Mouse (Mus musculus) limb, embryonic 15.5 days (tissue): ENCODE results near the gene Anks3. TPM values are rescaled to one million over a fixed set of nuclear protein-coding genes. Genes with fewer than 3 reads are reported as not detected.
A peak's percentile ranks its signal among the peaks of the same experiment; 100 is the strongest.

ENCODE experiments used
- ATAC-seq: fragments of 200-750 bp; cut with Nextera tagmentation; 2 replicates; pipeline ENCODE4 v1.8.0; 2017; ENCODE audit warnings: low read depth, moderate TSS enrichment; ENCODE audit not compliant: insufficient number of reproducible peaks, low FRiP score, low TSS enrichment
- H3K27ac ChIP-seq: fragments of 300-500 bp; sonication (generic); 2 replicates; pipeline ENCODE4 v1.5.1; 2015; ENCODE audit warnings: moderate library complexity, mild to moderate bottlenecking, inconsistent platforms
- H3K27me3 ChIP-seq: fragments of 300-500 bp; sonication (generic); 2 replicates; pipeline ENCODE4 v1.6.1; 2015; ENCODE audit warnings: inconsistent platforms
- H3K36me3 ChIP-seq: fragments of 300-500 bp; sonication (generic); 2 replicates; pipeline ENCODE4 v1.6.1; 2015; ENCODE audit warnings: inconsistent platforms
- H3K4me1 ChIP-seq: fragments of 300-500 bp; sonication (generic); 2 replicates; pipeline ENCODE4 v1.6.1; 2015; ENCODE audit warnings: inconsistent platforms
- H3K4me2 ChIP-seq: fragments of 300-500 bp; sonication (generic); 2 replicates; pipeline ENCODE4 v1.6.1; 2015; ENCODE audit warnings: mild to moderate bottlenecking, inconsistent platforms
- H3K4me3 ChIP-seq: fragments of 300-500 bp; sonication (generic); 2 replicates; pipeline ENCODE4 v1.5.1; 2015; ENCODE audit warnings: mild to moderate bottlenecking, inconsistent platforms
- H3K9ac ChIP-seq: fragments of 300-500 bp; sonication (generic); 2 replicates; pipeline ENCODE4 v1.6.1; 2015; ENCODE audit warnings: inconsistent platforms
- H3K9me3 ChIP-seq: fragments of 300-500 bp; sonication (generic); 2 replicates; pipeline ENCODE4 v1.6.1; 2016; ENCODE audit warnings: inconsistent platforms
- WGBS: fragments of 180-500 bp; shearing (Covaris S2); methylation state at CpG from one replicate; pipeline ENCODE4 v1.1.7; 2015; 5-methylcytosine and 5-hydroxymethylcytosine counted together
- polyA plus RNA-seq: library from polyadenylated mRNA; unstranded; fragments of >200 nt; fragmentation: Nextera tagmentation; extraction: Ambion mirVana; gene quantifications from 2 replicates; pipeline ENCODE4 v1.2.1, GENCODE M21; 2015

The Anks3 gene
- polyA plus RNA-seq, 1 experiment from 2014 or later = 67.3 TPM

DNA sequence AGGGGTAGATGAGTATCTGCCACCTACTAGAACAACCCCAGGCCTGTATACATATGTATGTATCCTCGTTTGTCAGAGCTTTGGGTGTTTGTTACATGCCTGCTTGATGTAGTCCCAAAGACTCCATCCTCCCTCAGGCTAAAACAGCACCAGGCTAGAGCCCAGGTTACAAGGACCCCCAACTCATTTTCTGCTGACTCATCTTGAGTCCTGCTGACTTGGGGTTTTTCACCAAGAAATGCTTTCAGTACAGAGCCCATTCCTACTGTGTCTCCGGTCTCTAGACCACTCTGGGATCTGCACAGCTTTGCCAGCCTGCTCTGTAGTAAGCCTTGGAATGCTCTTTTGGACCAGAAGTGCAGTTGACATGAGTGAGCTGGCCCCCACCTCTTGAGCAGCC, 47.4 kb downstream of the Anks3 start:
- 92% methylated on average over 2 of the region's 2 CpGs for WGBS
- no peak overlapping the region for H3K27ac ChIP-seq
- no peak overlapping the region for H3K4me3 ChIP-seq
- H3K9me3 ChIP-seq = no peaks in the 10 kb centered on the region
- no peak for ATAC-seq
- H3K4me2 ChIP-seq = no peak overlapping the region
- H3K9ac ChIP-seq = no peak overlapping the region
- peaks cover 8% of the 10 kb centered on the region for H3K4me1 ChIP-seq
- no peaks in the 10 kb centered on the region for H3K27me3 ChIP-seq
- peaks cover 81% of the 10 kb centered on the region for H3K36me3 ChIP-seq

DNA sequence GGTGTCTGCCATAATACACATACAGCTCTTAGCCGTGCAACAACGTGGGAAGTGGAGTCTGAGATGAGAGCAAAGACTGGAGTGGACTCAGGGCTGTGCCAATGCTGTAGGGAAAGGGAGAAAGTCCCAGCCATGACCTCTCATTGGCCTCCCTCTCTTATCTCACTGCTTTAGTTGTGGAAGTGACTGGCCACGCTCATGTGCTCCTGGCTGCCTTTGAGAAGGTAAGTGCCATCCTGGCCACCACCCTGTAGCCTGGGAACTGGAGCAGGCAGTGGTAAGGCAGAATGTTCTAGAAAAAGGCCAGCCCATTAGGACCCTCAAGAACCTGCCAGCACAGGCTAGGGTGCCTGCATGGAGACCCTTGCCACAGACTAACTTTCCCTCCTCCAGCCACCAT, 48.1 kb downstream of the Anks3 start:
- Histone ChIP-seq H3K27ac (no peak overlapping the region), H3K27me3 (no peaks in the 10 kb centered on the region), H3K9me3 (no peaks in the 10 kb centered on the region), H3K4me1 (peaks cover 8% of the 10 kb centered on the region), H3K36me3 (peaks cover 83% of the 10 kb centered on the region), H3K4me2 (no peak overlapping the region), H3K9ac (no peak overlapping the region), H3K4me3 (no peak overlapping the region)
- ATAC-seq = no peak
- 89% methylated on average over 3 of the region's 3 CpGs for WGBS

DNA sequence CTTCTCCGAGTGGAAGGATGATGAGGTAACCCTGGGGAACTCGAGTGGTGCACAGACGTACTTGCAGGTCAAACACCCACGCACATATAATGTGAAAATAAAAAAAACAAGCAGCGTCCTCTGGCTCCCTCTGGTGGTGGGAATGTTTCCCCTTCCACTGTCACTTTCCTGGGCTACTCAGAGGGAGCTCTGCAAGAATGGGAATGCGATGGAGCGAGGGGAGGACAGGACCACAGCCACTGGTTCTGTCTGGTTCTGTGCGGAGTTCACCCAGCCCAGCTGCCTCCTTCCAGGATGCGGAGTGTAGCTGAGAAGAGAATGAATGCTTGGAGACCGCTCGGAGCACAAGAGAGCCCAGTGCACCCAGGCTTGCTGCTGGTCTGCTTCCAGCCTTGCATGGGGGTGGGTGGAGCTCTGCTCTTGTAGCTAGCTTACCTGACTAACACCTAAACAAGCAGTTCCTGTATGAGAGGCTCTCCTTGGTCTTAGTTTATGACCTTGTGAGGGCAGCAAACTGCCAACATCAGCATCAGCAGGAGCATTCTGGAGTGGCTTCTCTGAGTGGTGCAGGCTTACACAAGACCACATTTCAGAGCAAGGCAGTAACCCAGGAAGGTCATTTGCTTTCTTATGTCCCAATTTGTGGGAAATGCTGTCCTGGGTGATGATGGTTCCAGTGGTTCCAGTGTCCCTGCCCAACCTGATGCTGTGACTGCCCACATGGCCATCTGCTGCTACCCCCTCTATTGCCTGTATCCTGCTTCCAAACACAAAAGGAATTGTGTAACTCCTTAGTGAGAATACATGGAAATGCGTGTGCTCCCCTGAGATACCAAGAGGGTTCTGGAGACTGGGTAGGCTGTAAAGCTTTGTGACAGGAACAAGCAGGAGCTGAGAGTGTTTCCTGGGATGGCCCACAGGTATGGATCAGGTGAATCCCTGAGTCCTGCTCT, 49.9 kb downstream of the Anks3 start:
- peak; percentile 60; the same call in 1 of the 2 replicates for ATAC-seq
- Histone ChIP-seq H3K27ac (peak overlapping the region; percentile 75; the same call in 1 of the 2 replicates), H3K4me2 (no peak overlapping the region), H3K9me3 (no peaks in the 10 kb centered on the region), H3K4me3 (no peak overlapping the region), H3K27me3 (no peaks in the 10 kb centered on the region), H3K4me1 (peaks cover 8% of the 10 kb centered on the region), H3K36me3 (peaks cover 84% of the 10 kb centered on the region), H3K9ac (no peak overlapping the region)
- 36% methylated on average over 12 of the region's 12 CpGs for WGBS

DNA sequence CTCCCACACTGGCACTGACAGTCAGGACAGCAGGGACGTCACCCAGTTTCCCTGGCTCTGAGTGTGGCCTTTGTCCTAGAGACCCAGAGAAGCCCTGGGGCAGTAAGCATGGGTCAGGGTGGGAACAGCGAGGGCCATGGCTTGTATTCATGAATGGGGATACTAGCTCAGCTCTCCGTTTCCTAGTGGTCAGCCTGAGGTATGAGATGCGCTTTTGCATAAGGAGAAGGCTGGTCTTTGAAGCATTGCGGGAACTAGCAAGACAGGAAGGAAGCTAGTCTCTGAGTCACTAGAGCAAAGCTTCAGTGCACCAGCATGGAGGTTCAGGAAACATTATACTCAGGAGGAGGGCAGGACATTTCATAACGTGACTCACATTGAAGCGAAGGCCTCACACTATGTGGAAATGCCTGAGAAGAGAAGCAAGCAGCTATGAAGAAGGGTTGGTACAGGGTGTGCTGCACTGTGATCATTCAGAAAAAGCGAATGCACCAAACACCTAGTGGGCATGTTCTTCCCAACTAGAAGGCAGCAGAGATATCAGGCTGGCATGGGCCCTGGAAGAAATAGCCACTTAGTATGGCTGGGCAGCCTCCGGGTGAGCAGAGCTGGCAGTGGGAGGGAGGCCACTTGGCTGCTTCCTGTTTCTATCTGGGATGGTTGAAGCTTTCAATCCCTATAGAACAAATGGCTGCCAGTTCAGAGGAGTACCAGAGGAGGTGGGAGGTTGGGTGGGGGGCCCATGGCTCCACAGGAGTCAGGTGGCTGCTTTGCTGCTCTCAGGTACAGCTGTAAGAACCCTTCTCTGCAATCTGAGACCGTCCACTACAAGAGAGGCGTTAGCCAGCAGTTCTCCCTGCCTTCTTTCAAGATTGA, 50.9 kb downstream of the Anks3 start:
- H3K4me3 ChIP-seq = no peak overlapping the region
- H3K27me3 ChIP-seq = no peaks in the 10 kb centered on the region
- H3K27ac ChIP-seq = peak overlapping the region; percentile 75
- H3K36me3 ChIP-seq = peaks cover 84% of the 10 kb centered on the region
- no peaks in the 10 kb centered on the region for H3K9me3 ChIP-seq
- 69% methylated on average over 11 of the region's 11 CpGs for WGBS
- peaks cover 8% of the 10 kb centered on the region for H3K4me1 ChIP-seq
- no peak overlapping the region for H3K9ac ChIP-seq
- H3K4me2 ChIP-seq = no peak overlapping the region
- ATAC-seq = no peak; the same call in 1 of the 2 replicates

DNA sequence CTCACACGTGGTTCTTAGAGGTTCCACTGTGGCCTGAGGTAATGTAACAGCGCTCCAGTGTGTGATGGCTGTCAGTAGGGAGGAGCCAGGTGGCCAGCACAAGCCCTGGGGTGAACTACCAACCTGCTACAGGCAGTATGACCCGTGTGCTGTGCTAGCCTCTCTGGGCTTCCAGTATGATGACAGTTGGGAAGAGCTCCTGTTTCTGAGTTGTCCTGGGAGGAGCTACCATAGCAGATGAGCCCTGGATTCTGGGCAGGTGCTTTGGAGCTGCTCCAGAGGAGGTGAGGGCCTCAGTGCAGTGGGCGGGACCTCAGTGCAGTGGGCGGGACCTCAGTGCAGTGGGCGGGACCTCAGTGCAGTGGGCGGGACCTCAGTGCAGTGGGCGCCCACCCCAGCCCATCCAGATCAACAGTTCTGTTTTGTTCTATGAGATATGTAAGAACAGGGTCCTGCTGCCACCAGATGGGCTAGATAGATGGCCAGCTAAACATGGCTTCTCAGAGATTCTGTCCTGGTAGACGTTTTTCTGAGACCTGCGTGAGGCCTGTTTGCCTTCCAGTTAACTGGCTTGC, 51.8 kb downstream of the Anks3 start:
- Histone ChIP-seq H3K4me3 (no peak overlapping the region), H3K9ac (no peak overlapping the region), H3K36me3 (peaks cover 83% of the 10 kb centered on the region), H3K4me2 (no peak overlapping the region), H3K27me3 (no peaks in the 10 kb centered on the region), H3K4me1 (peaks cover 10% of the 10 kb centered on the region), H3K27ac (peak overlapping the region; percentile 75; the same call in 1 of the 2 replicates), H3K9me3 (no peaks in the 10 kb centered on the region)
- 76% methylated on average over 10 of the region's 10 CpGs for WGBS
- ATAC-seq = no peak

DNA sequence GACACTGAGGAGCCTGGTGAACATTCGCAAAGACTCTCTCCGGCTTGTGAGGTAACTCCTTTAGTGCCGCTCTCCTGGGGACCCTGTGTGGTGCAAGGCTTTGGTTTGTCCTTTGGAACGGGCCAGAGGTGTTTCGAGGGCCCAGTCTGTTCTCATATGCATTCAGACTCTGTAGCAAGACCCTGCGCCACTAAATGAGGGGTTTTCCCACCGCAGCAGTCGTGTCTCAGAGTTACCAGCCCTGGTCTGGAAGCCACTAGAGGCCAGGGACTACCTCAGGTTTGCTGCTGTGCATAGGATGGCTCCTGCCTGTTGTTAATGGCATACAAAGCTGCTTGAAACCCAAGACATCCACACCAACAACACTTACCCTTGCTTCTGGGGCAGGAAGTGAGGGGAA, 53.2 kb downstream of the Anks3 start:
- 93% methylated on average over 8 of the region's 8 CpGs for WGBS
- no peak overlapping the region for H3K9ac ChIP-seq
- ATAC-seq = no peak
- H3K9me3 ChIP-seq = no peaks in the 10 kb centered on the region
- H3K4me2 ChIP-seq = no peak overlapping the region
- no peak overlapping the region for H3K27ac ChIP-seq
- no peak overlapping the region for H3K4me3 ChIP-seq
- H3K27me3 ChIP-seq = no peaks in the 10 kb centered on the region
- peaks cover 69% of the 10 kb centered on the region for H3K36me3 ChIP-seq
- H3K4me1 ChIP-seq = peaks cover 10% of the 10 kb centered on the region

DNA sequence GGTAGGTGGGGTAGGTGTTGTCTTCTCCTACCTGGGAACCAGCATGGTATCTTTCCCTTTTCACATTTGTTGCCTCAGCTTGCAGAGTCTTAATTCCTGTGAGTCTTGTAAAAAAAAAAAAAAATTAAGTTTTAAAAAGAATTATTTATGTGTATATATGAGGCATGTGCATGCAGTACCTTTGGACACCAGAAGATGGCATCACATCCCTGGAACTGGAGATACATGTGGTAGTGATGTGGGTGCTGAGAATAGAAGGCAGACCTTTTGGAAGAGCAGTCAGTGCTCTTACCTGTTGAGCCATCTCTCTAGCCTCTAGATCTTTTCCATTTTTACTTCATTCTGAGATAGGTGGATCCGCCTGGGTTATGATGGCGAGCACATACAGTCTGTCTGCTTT, 54.3 kb downstream of the Anks3 start:
- H3K27ac ChIP-seq = no peak overlapping the region
- no peak overlapping the region for H3K9ac ChIP-seq
- H3K27me3 ChIP-seq = no peaks in the 10 kb centered on the region
- H3K4me3 ChIP-seq = no peak overlapping the region
- whole genome bisulfite sequencing = 95% methylated on average over 2 of the region's 2 CpGs
- peaks cover 62% of the 10 kb centered on the region for H3K36me3 ChIP-seq
- no peak for ATAC-seq
- H3K4me1 ChIP-seq = peaks cover 13% of the 10 kb centered on the region
- H3K4me2 ChIP-seq = no peak overlapping the region
- H3K9me3 ChIP-seq = no peaks in the 10 kb centered on the region

DNA sequence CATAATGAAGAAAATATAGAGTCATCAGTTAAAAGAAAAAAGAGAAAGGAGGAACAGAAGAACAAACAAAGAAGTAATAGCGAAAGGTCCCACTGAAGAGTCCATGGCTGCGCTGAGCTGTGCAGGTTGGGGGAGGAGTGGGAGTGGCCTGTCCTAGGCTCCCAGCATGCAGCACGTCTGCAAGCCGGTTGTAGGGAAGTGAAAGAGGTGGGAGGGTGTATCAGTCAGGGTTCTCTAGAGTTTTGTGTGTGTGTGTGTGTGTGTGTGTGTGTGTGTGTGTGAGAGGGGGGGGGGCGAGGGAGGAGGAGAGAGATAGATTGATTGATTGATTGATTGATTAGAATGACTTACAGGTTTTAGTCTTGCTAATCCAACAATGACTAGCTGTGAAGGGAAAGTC, 56.0 kb downstream of the Anks3 start:
- Histone ChIP-seq H3K4me3 (no peak overlapping the region), H3K9ac (no peak overlapping the region), H3K4me2 (no peak overlapping the region), H3K4me1 (peaks cover 5% of the 10 kb centered on the region), H3K27ac (no peak overlapping the region), H3K9me3 (no peaks in the 10 kb centered on the region), H3K36me3 (peaks cover 49% of the 10 kb centered on the region), H3K27me3 (no peaks in the 10 kb centered on the region)
- no peak for ATAC-seq
- WGBS = 54% methylated on average over 4 of the region's 5 CpGs

DNA sequence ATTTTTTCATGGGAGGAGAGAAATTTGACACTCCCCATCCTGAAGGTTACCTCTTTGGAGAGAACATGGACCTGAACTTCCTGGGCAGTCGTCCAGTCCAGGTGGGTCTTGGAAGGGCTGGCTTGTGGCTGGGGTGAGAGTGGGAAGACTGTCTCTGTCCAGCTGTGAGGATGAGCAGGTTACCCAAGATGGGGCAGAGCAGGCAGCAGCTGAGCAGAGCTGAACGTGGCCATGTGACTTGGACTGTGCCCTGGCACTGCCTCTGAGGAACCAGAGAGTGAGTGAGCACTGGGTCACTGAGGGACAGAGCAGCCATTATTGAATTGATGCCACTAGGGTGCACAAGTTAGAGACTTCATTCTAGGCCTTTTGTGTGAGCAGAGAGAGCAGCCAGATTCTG, 56.6 kb downstream of the Anks3 start:
- ATAC-seq = no peak
- Histone ChIP-seq H3K9me3 (no peaks in the 10 kb centered on the region), H3K4me2 (no peak overlapping the region), H3K27me3 (no peaks in the 10 kb centered on the region), H3K4me1 (peaks cover 5% of the 10 kb centered on the region), H3K4me3 (no peak overlapping the region), H3K27ac (no peak overlapping the region), H3K9ac (no peak overlapping the region), H3K36me3 (peaks cover 44% of the 10 kb centered on the region)
- WGBS = 80% methylated on average over 2 of the region's 2 CpGs

DNA sequence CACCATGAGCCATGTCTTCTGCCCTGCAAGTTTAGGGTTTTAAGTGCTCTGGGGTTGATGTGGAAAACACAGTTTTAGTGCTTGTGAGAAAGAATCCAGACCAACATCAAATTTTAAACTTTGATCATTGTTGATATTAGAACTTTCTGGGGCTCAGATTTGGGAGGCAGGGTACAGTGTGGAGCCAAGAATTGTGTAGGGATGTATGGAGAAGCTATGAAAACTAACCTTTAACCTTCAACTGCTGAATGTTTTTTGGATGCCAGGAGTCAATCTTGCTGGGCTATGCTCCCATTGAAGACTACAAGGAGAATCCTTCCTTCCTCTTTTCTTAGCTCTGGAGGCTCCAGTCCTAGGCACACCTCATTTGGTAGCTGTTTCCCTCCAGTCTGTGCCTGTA, 57.4 kb downstream of the Anks3 start:
- Histone ChIP-seq H3K27ac (no peak overlapping the region), H3K4me2 (no peak overlapping the region), H3K9me3 (no peaks in the 10 kb centered on the region), H3K4me1 (peaks cover 5% of the 10 kb centered on the region), H3K9ac (no peak overlapping the region), H3K36me3 (peaks cover 37% of the 10 kb centered on the region), H3K4me3 (no peak overlapping the region), H3K27me3 (no peaks in the 10 kb centered on the region)
- no peak for ATAC-seq

DNA sequence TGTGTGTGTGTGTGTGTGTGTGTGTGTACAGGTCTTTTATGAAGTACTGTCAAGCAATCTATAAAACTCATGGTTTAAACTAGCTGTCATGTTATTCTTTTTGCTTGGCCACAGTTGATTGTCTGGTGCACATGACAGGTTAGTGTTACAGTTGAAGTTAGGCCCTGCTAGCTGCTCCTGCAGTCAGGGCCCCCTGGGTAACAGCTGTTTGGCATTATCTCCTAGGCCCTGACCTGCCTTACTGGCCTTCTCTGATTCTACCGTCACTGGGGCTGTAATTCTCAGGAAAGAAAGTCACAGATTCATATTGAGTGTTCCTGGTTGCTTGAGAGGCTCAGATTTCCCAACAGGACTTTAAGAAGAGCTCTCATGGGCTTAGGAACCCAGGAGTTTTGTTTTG, 58.4 kb downstream of the Anks3 start:
- Histone ChIP-seq H3K9me3 (no peaks in the 10 kb centered on the region), H3K27ac (no peak overlapping the region), H3K4me1 (peaks cover 5% of the 10 kb centered on the region), H3K4me2 (no peak overlapping the region), H3K36me3 (peaks cover 27% of the 10 kb centered on the region), H3K4me3 (no peak overlapping the region), H3K9ac (no peak overlapping the region), H3K27me3 (no peaks in the 10 kb centered on the region)
- no peak for ATAC-seq
- WGBS = 25% methylated on average over 1 of the region's 1 CpGs
